Mouse (Mus musculus) heart, adult 9 months (tissue): ENCODE data around the gene Fhl5.
"Not testable (repeated sequence)": the region's sequence is repeated elsewhere in the genome, so short reads cannot be mapped to it uniquely, and the experiment has no call there.

Source experiments
- DNase-seq, 2 experiments: peaks; one replicate each; pipeline ENCODE4 v3.0.0; 2022; ENCODE audit warnings: low spot score in 2 of 2

Fhl5 gene

GRCm38 (mm10) chr4:25242776-25243175 lies at the start of gene Fhl5:
TSS of gene Fhl5 (minus strand) at chr4:25242876.
- DNase-seq: no peak

GRCm38 (mm10) chr4:25285002-25285401 lies 42.3 kb upstream of the Fhl5 start:
- DNase-seq: not testable (repeated sequence)

- DNase-seq: peak; percentile 95 to 97
Observed at GRCm38 (mm10) chr4:25281671-25282038, 39.0 kb upstream of the Fhl5 start, which contains the start of gene Ufl1. TSS of gene Ufl1 (minus strand) at chr4:25281821.

- no peak for DNase-seq
Observed at GRCm38 (mm10) chr4:25280938-25281670, 38.4 kb upstream of the Fhl5 start.

- DNase-seq: no peak
Observed at GRCm38 (mm10) chr4:25272861-25273627, 30.4 kb upstream of the Fhl5 start.

GRCm38 (mm10) chr4:25271926-25272325 lies 29.2 kb upstream of the Fhl5 start:
- no peak for DNase-seq

- no peak for DNase-seq
Observed at GRCm38 (mm10) chr4:25267144-25267543, 24.5 kb upstream of the Fhl5 start.

GRCm38 (mm10) chr4:25257822-25258398 lies 15.2 kb upstream of the Fhl5 start:
- DNase-seq: no peak

- DNase-seq: not testable (repeated sequence)
Observed at GRCm38 (mm10) chr4:25235663-25236062, 7.0 kb downstream of the Fhl5 start.

GRCm38 (mm10) chr4:25233767-25234166 lies 8.9 kb downstream of the Fhl5 start:
- not testable (repeated sequence) for DNase-seq

- DNase-seq: no peak
Observed at GRCm38 (mm10) chr4:25232546-25232945, 10.1 kb downstream of the Fhl5 start.

GRCm38 (mm10) chr4:25227527-25227926 lies 15.1 kb downstream of the Fhl5 start:
- DNase-seq: no peak

- DNase-seq: no peak
Observed at GRCm38 (mm10) chr4:25221927-25222326, 20.7 kb downstream of the Fhl5 start.

GRCm38 (mm10) chr4:25213451-25213850 lies 29.2 kb downstream of the Fhl5 start:
- DNase-seq: no peak

- no peak for DNase-seq
Observed at GRCm38 (mm10) chr4:25206166-25206565, 36.5 kb downstream of the Fhl5 start.

- no peak for DNase-seq
Observed at GRCm38 (mm10) chr4:25197310-25197709, 45.4 kb downstream of the Fhl5 start.

GRCm38 (mm10) chr4:25179617-25180208 lies 63.0 kb downstream of the Fhl5 start:
- no peak for DNase-seq
